Mouse (Mus musculus) lung, embryonic 16.5 days (tissue): ENCODE measurements around the gene Micall2. TPM values are rescaled to one million over a fixed set of nuclear protein-coding genes. Genes with fewer than 3 reads are reported as not detected.
A peak's percentile ranks its signal among the peaks of the same experiment; 100 is the strongest.
"Not testable (repeated sequence)": the region's sequence is repeated elsewhere in the genome, so short reads cannot be mapped to it uniquely, and the experiment has no call there.

ENCODE experiments used
- ATAC-seq: fragments of 200-750 bp; cut with Nextera tagmentation; 2 replicates; pipeline ENCODE4 v1.8.0; 2017; ENCODE audit warnings: low read depth, mild to moderate bottlenecking, moderate library complexity
- H3K27ac ChIP-seq: fragments of 300-500 bp; sonication (generic); 2 replicates; pipeline ENCODE4 v1.5.1; 2014; ENCODE audit warnings: mild to moderate bottlenecking, control low read depth, low read length
- H3K27me3 ChIP-seq: fragments of 300-500 bp; sonication (generic); 2 replicates; pipeline ENCODE4 v1.6.1; 2014; ENCODE audit warnings: low read depth, low read length, mixed read lengths; ENCODE audit not compliant: control insufficient read depth, insufficient read depth
- H3K36me3 ChIP-seq: fragments of 300-500 bp; sonication (generic); 2 replicates; pipeline ENCODE4 v1.6.1; 2014; ENCODE audit warnings: low read length; ENCODE audit not compliant: control insufficient read depth, insufficient read depth
- H3K4me1 ChIP-seq: fragments of 300-500 bp; sonication (generic); replicated peaks from 2 replicates; pipeline ENCODE4 v1.6.1; 2014; ENCODE audit warnings: low read length, mixed read lengths; ENCODE audit not compliant: control insufficient read depth, insufficient read depth
- H3K4me2 ChIP-seq: fragments of 300-500 bp; sonication (generic); 2 replicates; pipeline ENCODE4 v1.6.1; 2014; ENCODE audit warnings: low read depth, low read length, control low read depth
- H3K4me3 ChIP-seq: fragments of 300-500 bp; sonication (generic); 2 replicates; pipeline ENCODE4 v1.5.1; 2014; ENCODE audit warnings: mild to moderate bottlenecking, low read length, control low read depth
- H3K9ac ChIP-seq: fragments of 300-500 bp; sonication (generic); 2 replicates; pipeline ENCODE4 v1.6.1; 2014; ENCODE audit warnings: low read length, control low read depth
- H3K9me3 ChIP-seq: fragments of 300-500 bp; sonication (generic); 2 replicates; pipeline ENCODE4 v1.6.1; 2016; ENCODE audit warnings: low read length; ENCODE audit not compliant: control insufficient read depth
- WGBS: fragments of 180-500 bp; shearing (Covaris S2); extraction: QIAGEN DNeasy Blood & Tissue Kit; methylation state at CpG from one replicate; pipeline ENCODE4 v1.1.7; 2014; 5-methylcytosine and 5-hydroxymethylcytosine counted together
- polyA plus RNA-seq: library from polyadenylated mRNA; unstranded; fragments of >200 nt; fragmentation: Nextera tagmentation; extraction: Ambion mirVana; gene quantifications from 2 replicates; pipeline ENCODE4 v1.2.1, GENCODE M21; 2015

Micall2 gene
- polyA plus RNA-seq, 1 experiment from 2014 or later, result 4.0 TPM

DNA sequence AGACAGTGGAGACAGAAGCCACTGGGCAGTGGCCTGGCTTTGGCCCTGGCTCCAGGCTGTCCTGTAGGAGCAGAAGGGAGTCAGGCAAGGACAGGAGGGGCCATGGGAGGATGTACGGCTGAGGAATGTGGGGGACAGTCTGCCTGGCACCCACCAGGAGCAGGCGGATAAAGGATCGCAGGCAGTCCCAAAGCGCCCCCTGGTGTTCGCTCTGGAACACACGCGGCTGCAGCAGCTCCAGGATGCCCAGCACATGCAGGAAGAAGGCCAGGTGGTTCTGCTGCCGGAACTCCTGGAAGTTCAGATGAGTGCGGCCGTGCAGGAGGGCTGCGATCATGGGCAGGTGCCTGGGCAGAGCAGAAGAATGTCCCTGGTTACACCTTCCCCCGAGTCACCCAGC is 18.6 kb upstream of the Micall2 start:
- Histone ChIP-seq H3K4me1 (no peaks in the 10 kb centered on the region), H3K27me3 (no peaks in the 10 kb centered on the region), H3K4me2 (no peak overlapping the region), H3K4me3 (no peak overlapping the region), H3K9ac (no peak overlapping the region), H3K27ac (no peak overlapping the region), H3K36me3 (peaks cover 49% of the 10 kb centered on the region), H3K9me3 (no peaks in the 10 kb centered on the region)
- no peak for ATAC-seq
- WGBS, result 33% methylated on average over 12 of the region's 12 CpGs

DNA sequence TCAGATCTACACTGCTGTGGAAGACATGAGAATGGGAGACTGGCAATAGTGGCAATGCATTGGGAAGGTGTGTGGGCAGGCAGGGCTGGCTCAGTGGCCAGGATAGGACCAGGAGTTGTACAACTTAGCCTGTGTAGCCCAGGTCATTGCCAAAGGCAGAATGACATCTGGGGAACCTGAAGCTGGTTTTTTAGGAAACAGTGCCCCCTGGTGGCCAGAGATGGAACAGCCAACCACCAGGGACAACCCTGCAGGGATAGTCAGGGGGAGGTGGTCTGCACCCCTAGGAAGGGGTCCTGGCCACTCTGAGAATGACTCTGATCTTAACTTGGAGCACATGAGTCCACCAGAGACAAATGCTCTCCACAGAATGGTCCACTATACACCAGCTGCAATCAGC is 14.4 kb upstream of the Micall2 start:
- no peaks in the 10 kb centered on the region for H3K9me3 ChIP-seq
- no peak overlapping the region for H3K4me2 ChIP-seq
- H3K27ac ChIP-seq, result no peak overlapping the region
- H3K4me3 ChIP-seq, result no peak overlapping the region
- peak; percentile 17; the same call in 1 of the 2 replicates for ATAC-seq
- peaks cover 18% of the 10 kb centered on the region for H3K36me3 ChIP-seq
- H3K4me1 ChIP-seq, result no peaks in the 10 kb centered on the region
- no peak overlapping the region for H3K9ac ChIP-seq
- H3K27me3 ChIP-seq, result no peaks in the 10 kb centered on the region

DNA sequence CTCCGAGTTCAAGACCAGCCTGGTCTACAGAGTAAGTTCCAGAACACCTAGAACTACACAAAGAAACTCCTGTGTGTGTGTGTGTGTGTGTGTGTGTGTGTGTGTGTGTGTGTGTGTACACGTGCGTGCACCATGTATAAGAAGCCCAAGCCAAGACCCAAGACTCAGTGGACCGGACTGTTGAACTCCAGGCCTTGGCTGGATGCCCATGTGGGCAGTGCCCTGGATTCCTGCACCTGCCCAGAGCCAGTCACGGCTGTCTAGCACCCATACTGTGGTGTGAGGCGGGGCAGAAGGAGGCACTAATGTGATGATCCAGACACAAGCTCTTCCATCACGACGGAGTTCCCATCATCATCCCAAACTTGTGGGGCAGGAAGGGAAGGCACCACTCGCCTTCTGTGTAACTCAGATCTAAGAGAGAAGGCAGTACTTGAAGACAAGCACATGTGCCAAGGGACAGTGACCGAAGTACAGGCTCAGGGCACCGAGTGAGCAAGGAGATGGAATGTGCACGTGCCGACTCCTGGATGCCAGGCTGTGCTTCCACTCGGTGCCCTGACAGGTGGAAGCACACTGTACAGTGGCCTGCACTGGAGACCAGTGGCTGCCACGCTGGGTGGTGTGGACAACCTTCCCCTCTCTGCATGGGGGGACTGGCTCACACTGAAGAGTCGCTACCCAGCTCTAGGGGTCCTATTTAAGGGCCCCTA is 13.4 kb upstream of the Micall2 start:
- H3K36me3 ChIP-seq, result peaks cover 14% of the 10 kb centered on the region
- H3K9me3 ChIP-seq, result no peaks in the 10 kb centered on the region
- no peak for ATAC-seq
- H3K27ac ChIP-seq, result no peak overlapping the region
- no peaks in the 10 kb centered on the region for H3K4me1 ChIP-seq
- H3K4me3 ChIP-seq, result no peak overlapping the region
- H3K9ac ChIP-seq, result no peak overlapping the region
- no peak overlapping the region for H3K4me2 ChIP-seq
- 72% methylated on average over 16 of the region's 16 CpGs for WGBS
- no peaks in the 10 kb centered on the region for H3K27me3 ChIP-seq

DNA sequence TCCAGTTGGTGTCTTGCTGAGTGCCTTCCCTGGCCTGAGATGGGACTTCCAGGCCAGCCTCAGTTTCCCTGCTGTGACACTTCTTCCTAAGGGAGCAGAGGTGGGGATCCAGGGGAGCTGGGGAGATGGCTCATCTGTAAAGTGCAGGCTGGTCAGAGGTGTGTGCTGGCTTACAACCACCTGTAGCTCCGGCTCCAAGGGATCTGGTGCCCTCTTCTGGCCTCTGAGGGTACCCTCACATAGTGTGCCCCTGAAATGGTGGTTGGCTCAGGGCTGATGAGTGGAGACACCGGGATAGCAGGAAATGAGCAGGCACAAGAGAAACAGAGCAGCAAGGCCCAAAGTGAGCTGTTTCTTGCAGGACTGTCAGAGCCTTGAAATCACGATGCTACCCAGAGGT is 9.6 kb upstream of the Micall2 start:
- H3K4me3 ChIP-seq, result no peak overlapping the region

DNA sequence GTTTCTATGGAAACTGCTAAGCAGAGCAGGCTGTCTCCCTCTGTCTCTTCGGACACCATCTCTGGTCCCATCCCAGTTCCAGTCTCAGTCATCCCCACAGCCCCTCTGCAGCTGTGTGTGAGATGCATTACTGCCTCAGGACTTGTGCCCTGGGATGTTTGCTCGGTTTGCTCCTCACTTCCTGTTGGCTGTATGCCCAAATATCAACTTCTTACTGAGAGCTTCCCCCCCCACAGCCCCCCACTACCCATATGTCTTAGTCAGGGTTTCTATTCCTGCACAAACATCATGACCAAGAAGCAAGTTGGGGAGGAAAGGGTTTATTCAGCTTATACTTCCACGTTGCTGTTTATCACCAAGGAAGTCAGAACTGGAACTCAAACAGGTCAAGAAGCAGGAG is 6.5 kb upstream of the Micall2 start:
- H3K4me3 ChIP-seq, H3K27ac ChIP-seq, H3K9me3 ChIP-seq, H3K4me2 ChIP-seq, H3K36me3 ChIP-seq, H3K4me1 ChIP-seq, H3K9ac ChIP-seq, ATAC-seq, H3K27me3 ChIP-seq: not testable (repeated sequence)
- 16% methylated on average over 3 of the region's 3 CpGs for whole genome bisulfite sequencing

More for the DNA sequence above, 9.6 kb upstream of the Micall2 start:
- Histone ChIP-seq H3K4me2 (no peak overlapping the region), H3K9ac (no peak overlapping the region), H3K27ac (no peak overlapping the region), H3K4me1 (peaks cover 4% of the 10 kb centered on the region; the same call in 1 of the 2 replicates), H3K9me3 (no peaks in the 10 kb centered on the region), H3K36me3 (peaks cover 3% of the 10 kb centered on the region; the same call in 1 of the 2 replicates), H3K27me3 (no peaks in the 10 kb centered on the region)
- 2% methylated on average over 3 of the region's 3 CpGs for WGBS
- peak; percentile 70 for ATAC-seq

DNA sequence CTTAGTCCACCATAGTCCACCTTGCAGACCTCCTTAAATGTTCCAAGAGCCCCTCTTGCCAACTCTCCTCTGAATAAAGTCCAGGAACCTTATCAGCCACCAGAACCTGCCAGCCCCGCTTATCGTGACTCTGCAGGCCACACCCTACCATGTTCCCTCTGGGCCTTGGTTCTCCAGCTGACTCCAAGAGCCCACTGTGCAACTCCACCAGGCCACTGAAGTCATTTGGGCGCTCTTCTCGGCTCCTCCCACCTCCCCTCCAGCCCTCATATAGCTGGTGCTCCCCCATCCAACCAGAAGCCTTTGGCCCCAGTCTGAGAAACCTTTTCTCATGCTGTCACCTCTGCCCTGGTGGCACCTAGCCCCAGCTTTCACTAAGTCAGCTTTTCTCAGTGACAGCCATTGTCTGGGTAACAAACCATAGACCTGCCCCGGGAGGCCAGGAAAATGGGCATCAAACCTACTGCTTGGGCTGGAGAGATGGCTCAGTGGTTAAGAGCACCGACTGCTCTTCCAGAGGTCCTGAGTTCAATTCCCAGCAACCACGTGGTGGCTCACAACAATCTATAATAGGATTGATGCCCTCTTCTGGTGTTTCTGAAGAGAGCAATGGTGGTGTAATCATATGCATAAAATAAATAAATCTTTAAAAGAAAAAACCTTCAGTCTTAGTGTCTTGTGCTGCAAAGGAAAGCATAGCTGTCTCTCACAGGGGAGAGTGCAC is 2.6 kb upstream of the Micall2 start:
- H3K4me2 ChIP-seq, result no peak overlapping the region
- peaks cover 21% of the 10 kb centered on the region for H3K4me1 ChIP-seq
- WGBS, result 67% methylated on average over 7 of the region's 7 CpGs
- no peak overlapping the region for H3K4me3 ChIP-seq
- H3K27me3 ChIP-seq, result no peaks in the 10 kb centered on the region
- no peak for ATAC-seq
- no peaks in the 10 kb centered on the region for H3K9me3 ChIP-seq
- H3K36me3 ChIP-seq, result no peaks in the 10 kb centered on the region
- no peak overlapping the region for H3K9ac ChIP-seq
- H3K27ac ChIP-seq, result no peak overlapping the region

DNA sequence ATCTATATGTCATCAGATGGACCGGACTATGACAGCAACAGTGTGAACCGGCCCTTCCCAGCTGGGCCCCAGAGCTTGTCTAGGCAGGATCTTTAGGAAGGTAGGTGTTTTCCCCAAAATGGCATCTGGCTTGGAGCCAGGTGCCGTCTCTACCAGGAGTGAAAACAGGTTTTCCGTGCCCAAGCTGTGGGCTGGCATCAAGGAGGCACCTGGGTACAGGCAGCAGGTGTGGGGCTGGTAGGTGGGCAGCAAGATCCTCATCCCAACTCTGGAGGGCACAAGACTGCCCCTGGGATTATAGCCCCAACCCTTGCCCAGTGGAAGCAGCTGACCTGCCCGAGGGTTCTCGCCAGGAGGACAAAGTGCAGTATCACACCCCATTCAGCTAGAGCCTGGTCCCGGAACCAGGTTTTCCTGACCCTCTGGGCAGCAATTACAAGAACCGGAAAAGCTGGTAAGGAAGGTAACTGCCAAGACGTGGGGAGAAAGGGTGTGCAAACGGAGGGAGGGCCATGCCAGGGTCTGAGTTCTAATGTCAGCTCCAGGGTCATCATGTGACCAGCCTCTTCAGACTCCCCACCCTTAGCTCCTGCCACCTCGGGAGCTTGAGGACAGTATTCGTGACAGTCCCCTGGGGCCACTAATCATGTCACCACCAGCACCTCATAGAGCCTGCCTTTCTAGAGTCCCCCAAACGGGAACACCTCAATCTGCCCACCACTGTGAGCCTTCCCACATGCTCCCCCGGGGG is 1.9 kb upstream of the Micall2 start:
- Histone ChIP-seq H3K27me3 (no peaks in the 10 kb centered on the region), H3K9me3 (no peaks in the 10 kb centered on the region), H3K9ac (no peak overlapping the region), H3K27ac (no peak overlapping the region), H3K4me2 (no peak overlapping the region), H3K4me3 (no peak overlapping the region), H3K4me1 (peaks cover 24% of the 10 kb centered on the region), H3K36me3 (no peaks in the 10 kb centered on the region)
- ATAC-seq, result no peak
- 75% methylated on average over 14 of the region's 14 CpGs for WGBS

DNA sequence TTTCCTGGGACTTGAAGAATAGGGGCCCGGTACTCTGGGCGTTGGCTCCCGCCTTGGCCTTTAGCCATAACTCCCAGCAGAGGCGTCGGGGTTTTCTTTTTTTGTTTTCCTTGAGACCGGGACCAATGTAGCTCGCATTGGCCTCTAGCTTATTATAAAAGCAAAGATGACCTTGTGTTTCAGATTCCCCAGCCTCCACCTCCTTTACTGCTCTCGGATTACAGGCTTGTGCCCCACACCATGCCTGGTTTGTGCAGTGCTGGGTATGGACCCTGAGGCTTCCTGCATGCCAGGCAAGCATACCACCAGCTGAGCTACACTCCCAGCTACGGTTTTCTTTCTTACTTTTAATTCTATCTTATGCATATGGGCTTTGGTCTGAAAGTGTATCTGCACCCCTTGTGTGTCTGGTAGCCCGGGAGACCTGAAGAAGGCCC is 386 bp upstream of the Micall2 start:
- peak overlapping the region; percentile 95 for H3K4me2 ChIP-seq
- H3K27ac ChIP-seq, result peak overlapping the region; percentile 69; the same call in 1 of the 2 replicates
- H3K27me3 ChIP-seq, result no peaks in the 10 kb centered on the region
- H3K9ac ChIP-seq, result peak overlapping the region; percentile 48; the same call in 1 of the 2 replicates
- H3K9me3 ChIP-seq, result no peaks in the 10 kb centered on the region
- ATAC-seq, result peak; percentile 49
- no peaks in the 10 kb centered on the region for H3K36me3 ChIP-seq
- WGBS, result 9% methylated on average over 10 of the region's 10 CpGs
- peaks cover 28% of the 10 kb centered on the region for H3K4me1 ChIP-seq
- H3K4me3 ChIP-seq, result peak overlapping the region; percentile 32

DNA sequence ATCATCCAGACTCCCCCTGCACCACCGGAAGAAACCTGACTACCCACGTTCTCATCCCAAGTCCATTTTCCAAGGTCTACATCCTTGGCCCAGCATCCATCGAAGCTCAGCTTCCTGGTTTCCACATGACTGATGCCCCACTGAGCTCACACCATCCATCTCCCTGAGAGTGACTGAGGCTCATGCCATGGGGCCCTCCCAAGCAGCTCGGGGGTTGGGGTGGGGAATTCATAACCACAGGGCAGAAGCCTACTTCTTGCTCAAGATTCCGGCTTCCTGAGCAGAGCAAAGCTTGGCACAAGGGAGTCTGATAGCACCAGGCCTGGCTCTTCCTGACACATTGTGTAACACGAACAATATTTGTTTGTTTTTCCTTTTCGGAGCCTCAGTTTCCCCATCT is 1.4 kb downstream of the Micall2 start:
- no peak overlapping the region for H3K9ac ChIP-seq
- H3K27ac ChIP-seq, result no peak overlapping the region
- H3K27me3 ChIP-seq, result no peaks in the 10 kb centered on the region
- H3K36me3 ChIP-seq, result no peaks in the 10 kb centered on the region
- ATAC-seq, result no peak
- no peaks in the 10 kb centered on the region for H3K9me3 ChIP-seq
- WGBS, result 62% methylated on average over 7 of the region's 7 CpGs
- no peak overlapping the region for H3K4me3 ChIP-seq
- peaks cover 40% of the 10 kb centered on the region for H3K4me1 ChIP-seq
- peak overlapping the region; percentile 95 for H3K4me2 ChIP-seq
